Mouse (Mus musculus): Measurements from ENCODE around the gene Stam2. TPM values are rescaled to one million over a fixed set of nuclear protein-coding genes. Genes with fewer than 3 reads are reported as not detected.

Stam2 gene
- total RNA-seq, 4 experiments from 2014 or later, result 23.7 to 26.5 (median 24.7) TPM

GRCm38 (mm10) chr2:52654541-52654940, 87.5 kb downstream of the Stam2 start:
- DNase-seq (ENCODE audit: low spot score in 2 of 2), result no peak

DNA sequence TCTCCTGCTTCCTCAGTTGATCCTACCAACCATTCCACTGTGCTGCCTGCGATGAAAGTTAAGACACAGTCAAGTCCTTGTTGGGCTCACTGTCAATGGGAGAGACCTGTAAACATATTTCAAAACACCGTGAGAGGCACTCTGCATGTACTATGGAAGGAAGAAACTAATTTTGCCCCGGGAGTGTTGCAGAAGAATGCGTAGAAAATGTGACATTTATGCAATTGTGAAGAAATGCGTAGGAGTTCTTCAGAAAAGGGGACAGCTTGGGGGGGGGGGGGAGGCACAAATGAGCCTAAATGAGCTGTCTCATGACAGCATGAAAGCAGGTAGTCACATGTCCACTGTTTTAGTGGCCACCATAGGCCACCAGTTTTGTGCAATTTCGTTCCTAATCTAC, 90.5 kb downstream of the Stam2 start:
- no peak for DNase-seq (ENCODE audit: low spot score in 2 of 2)

GRCm38 (mm10) chr2:52647255-52647998, 94.7 kb downstream of the Stam2 start:
- DNase-seq (ENCODE audit: low spot score in 2 of 2), result no peak

DNA sequence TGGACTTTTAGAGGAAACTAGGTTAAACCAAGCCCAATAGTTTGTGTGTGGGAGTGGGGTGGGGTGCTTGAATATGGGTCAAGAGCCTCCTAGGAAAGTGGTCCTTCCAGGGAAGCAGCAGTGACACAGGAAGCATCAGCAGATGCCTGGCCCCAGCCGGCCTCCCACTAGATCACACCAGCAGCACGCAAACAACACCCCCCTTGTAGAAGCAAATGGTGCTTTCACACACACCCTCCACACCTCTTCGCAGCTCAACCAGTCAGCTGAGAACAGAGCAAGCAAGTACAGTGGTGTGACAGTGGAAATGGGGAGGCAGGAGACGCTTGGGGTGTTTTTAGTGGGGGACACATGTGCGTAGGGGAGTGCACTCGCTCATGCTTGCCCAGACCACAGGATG, 98.4 kb downstream of the Stam2 start:
- no peak for DNase-seq (ENCODE audit: low spot score in 2 of 2)

Other genes with a start within 250 kb of the Stam2 start
- gene Cacnb4, start 65.5 kb downstream of the Stam2 start, total RNA-seq (2022), result 10 to 100 TPM; 79.3 to 85.5 (median 80.2) TPM
- 10 to 100 TPM; 43.9 to 45.7 (median 44.3) TPM for gene Fmnl2, start 115.6 kb upstream of the Stam2 start, total RNA-seq (2022)

Data from layer of hippocampus, adult 8-10 months (tissue).